Mouse (Mus musculus) liver, postnatal 0 days (tissue): ENCODE results near the gene Eif4g3. TPM values are rescaled to one million over a fixed set of nuclear protein-coding genes. Genes with fewer than 3 reads are reported as not detected.

Experiments
- ATAC-seq: fragments of 200-750 bp; cut with Nextera tagmentation; 2 replicates; pipeline ENCODE4 v1.8.0; 2017; ENCODE audit warnings: mild to moderate bottlenecking, moderate library complexity
- DNase-seq: peaks from one replicate; pipeline ENCODE4 v3.0.0-alpha.2; 2016
- H3K27ac ChIP-seq: fragments of 300-500 bp; sonication (generic); 2 replicates; pipeline ENCODE4 v1.5.1; 2014; ENCODE audit warnings: antibody characterized with exemption, moderate library complexity, mild to moderate bottlenecking, low read depth
- H3K27me3 ChIP-seq: fragments of 300-500 bp; sonication (generic); 2 replicates; pipeline ENCODE4 v1.6.1; 2014; ENCODE audit warnings: low read length, control low read depth, mixed read lengths; ENCODE audit not compliant: insufficient read depth
- H3K36me3 ChIP-seq: fragments of 300-500 bp; sonication (generic); replicated peaks from 2 replicates; pipeline ENCODE4 v1.6.1; 2014; ENCODE audit warnings: mild to moderate bottlenecking, control low read depth, low read length, moderate library complexity, mixed read lengths; ENCODE audit not compliant: insufficient read depth
- H3K4me1 ChIP-seq: fragments of 300-500 bp; sonication (generic); 2 replicates; pipeline ENCODE4 v1.6.1; 2014; ENCODE audit warnings: antibody characterized with exemption, mild to moderate bottlenecking, control low read depth; ENCODE audit not compliant: insufficient read depth
- H3K4me2 ChIP-seq: fragments of 300-500 bp; sonication (generic); 2 replicates; pipeline ENCODE4 v1.6.1; 2014; ENCODE audit warnings: low read depth, mild to moderate bottlenecking, low read length, moderate library complexity, mixed read lengths
- H3K4me3 ChIP-seq: fragments of 300-500 bp; sonication (generic); 2 replicates; pipeline ENCODE4 v1.5.1; 2014; ENCODE audit warnings: low read depth, low read length
- H3K9ac ChIP-seq: fragments of 300-500 bp; sonication (generic); replicated peaks from 2 replicates; pipeline ENCODE4 v1.6.1; 2014; ENCODE audit warnings: mild to moderate bottlenecking, moderate library complexity
- H3K9me3 ChIP-seq: fragments of 300-500 bp; sonication (generic); 2 replicates; pipeline ENCODE4 v1.6.1; 2016; ENCODE audit warnings: mild to moderate bottlenecking, control low read depth, low read length, mixed read lengths
- CTCF ChIP-seq: sonication (generic); IDR thresholded peaks from 2 replicates; pipeline ENCODE4 v1.5.1; 2016; ENCODE audit warnings: antibody characterized with exemption, low read depth
- EP300 ChIP-seq: IDR thresholded peaks from 2 replicates; pipeline ENCODE4 v1.6.1; 2016; ENCODE audit warnings: antibody characterized with exemption, low read depth, mild to moderate bottlenecking
- WGBS: fragments of 180-500 bp; shearing (Covaris S2); extraction: QIAGEN DNeasy Blood & Tissue Kit; methylation state at CpG from one replicate; pipeline ENCODE4 v1.1.7; 2014; ENCODE audit not compliant: insufficient replicate concordance; 5-methylcytosine and 5-hydroxymethylcytosine counted together
- polyA plus RNA-seq: library from polyadenylated mRNA; unstranded; fragments of >200 nt; fragmentation: Nextera tagmentation; extraction: Ambion mirVana; gene quantifications from 2 replicates; pipeline ENCODE4 v1.2.1, GENCODE M21; 2015

Gene Eif4g3
- polyA plus RNA-seq, 1 experiment from 2014 or later: 5.8 TPM

DNA sequence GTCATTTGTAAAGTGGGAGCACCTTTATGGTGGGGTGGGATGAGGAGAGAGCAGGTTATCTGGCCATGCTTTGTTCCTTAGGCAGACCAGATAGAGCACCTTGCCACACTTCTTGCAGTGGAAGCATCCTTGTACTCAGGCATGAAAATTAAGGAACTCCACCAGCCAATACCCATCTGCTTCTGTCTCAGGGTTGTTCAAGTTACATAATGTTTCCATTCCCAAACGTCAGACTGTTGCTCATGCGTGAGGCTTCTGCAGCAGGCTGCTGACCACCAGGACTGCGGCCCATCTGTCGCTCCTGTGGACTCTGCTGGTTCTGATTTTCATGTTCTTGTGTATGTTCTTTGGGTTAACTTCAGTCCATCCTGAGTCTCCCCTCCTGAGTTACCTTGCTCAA is 187.9 kb downstream of the Eif4g3 start:
- no peaks in the 10 kb centered on the region for H3K27me3 ChIP-seq
- ATAC-seq: no peak
- TF ChIP-seq EP300: no peak
- TF ChIP-seq CTCF: no peak
- no peak for DNase-seq
- H3K27ac ChIP-seq: no peak overlapping the region
- peaks cover 6% of the 10 kb centered on the region; the same call in 1 of the 2 replicates for H3K4me1 ChIP-seq
- no peak overlapping the region for H3K4me2 ChIP-seq
- H3K9me3 ChIP-seq: no peaks in the 10 kb centered on the region
- no peak overlapping the region for H3K9ac ChIP-seq
- 77% methylated on average over 4 of the region's 4 CpGs for WGBS
- peaks cover 84% of the 10 kb centered on the region for H3K36me3 ChIP-seq
- H3K4me3 ChIP-seq: no peak overlapping the region

GRCm38 (mm10) chr4:138184056-138184455 is 191.2 kb downstream of the Eif4g3 start:
- DNase-seq: no peak
- no peak overlapping the region for H3K4me3 ChIP-seq
- peak overlapping the region; percentile 34; the same call in 1 of the 2 replicates for H3K27ac ChIP-seq
- no peaks in the 10 kb centered on the region for H3K27me3 ChIP-seq
- H3K9ac ChIP-seq: no peak overlapping the region
- H3K36me3 ChIP-seq: peaks cover 84% of the 10 kb centered on the region
- peaks cover 9% of the 10 kb centered on the region for H3K4me1 ChIP-seq
- no peak for TF ChIP-seq EP300
- TF ChIP-seq CTCF: no peak
- no peak for ATAC-seq
- H3K9me3 ChIP-seq: no peaks in the 10 kb centered on the region
- 62% methylated on average over 5 of the region's 5 CpGs for WGBS
- no peak overlapping the region for H3K4me2 ChIP-seq

GRCm38 (mm10) chr4:138184573-138184981 is 191.8 kb downstream of the Eif4g3 start:
- H3K4me1 ChIP-seq: peaks cover 9% of the 10 kb centered on the region
- DNase-seq: no peak
- H3K4me3 ChIP-seq: no peak overlapping the region
- H3K9ac ChIP-seq: no peak overlapping the region
- TF ChIP-seq EP300 (no peak), CTCF (no peak)
- peaks cover 82% of the 10 kb centered on the region for H3K36me3 ChIP-seq
- WGBS: 42% methylated on average over 5 of the region's 5 CpGs
- H3K9me3 ChIP-seq: no peaks in the 10 kb centered on the region
- 0 out of 2 replicates have a peak, but pooled peaks have one; percentile 16 for ATAC-seq
- H3K4me2 ChIP-seq: no peak overlapping the region
- no peaks in the 10 kb centered on the region for H3K27me3 ChIP-seq
- peak overlapping the region; percentile 34; the same call in 1 of the 2 replicates for H3K27ac ChIP-seq

DNA sequence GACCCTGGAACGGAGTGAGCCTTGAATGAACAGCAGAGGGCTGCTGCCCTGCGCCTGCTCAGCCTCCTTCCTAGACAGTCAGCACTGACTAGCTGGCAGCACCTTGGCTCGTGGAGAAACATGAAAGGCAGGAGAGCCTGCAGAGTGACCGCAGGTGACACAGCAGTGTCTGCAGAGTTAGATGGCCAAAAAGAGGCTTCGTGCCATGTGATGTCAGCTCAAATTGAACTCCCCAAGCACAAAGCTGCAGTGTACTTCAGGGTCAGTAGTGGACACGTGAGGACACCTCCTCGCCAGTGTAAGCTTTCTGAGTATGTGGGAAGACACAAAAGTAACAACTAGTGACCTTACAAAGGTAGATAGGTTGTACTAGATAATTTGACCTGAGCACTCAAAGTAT is 193.1 kb downstream of the Eif4g3 start:
- Histone ChIP-seq H3K4me1 (peaks cover 9% of the 10 kb centered on the region), H3K9ac (no peak overlapping the region), H3K4me3 (no peak overlapping the region), H3K36me3 (peaks cover 80% of the 10 kb centered on the region), H3K27me3 (no peaks in the 10 kb centered on the region), H3K9me3 (no peaks in the 10 kb centered on the region), H3K4me2 (no peak overlapping the region), H3K27ac (no peak overlapping the region)
- WGBS: 86% methylated on average over 7 of the region's 7 CpGs
- ATAC-seq: no peak
- no peak for TF ChIP-seq CTCF
- no peak for TF ChIP-seq EP300
- DNase-seq: no peak

DNA sequence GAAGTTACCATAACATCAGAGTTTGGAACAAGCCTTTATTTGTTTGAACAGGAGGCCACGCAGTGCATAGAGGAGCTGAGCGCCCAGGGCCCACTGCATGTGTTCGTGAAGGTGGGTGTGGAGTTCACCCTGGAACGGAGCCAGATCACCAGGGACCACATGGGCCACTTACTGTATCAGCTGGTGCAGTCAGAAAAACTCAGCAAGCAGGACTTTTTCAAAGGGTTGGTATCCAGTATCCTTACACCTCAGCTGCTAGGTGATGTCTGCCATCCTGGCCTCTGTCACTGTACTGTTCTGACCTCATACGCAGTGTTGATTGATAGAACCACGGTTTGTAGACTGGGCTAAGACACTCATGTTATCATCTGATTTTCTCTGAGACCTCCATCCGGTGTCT is 195.2 kb downstream of the Eif4g3 start:
- peaks cover 85% of the 10 kb centered on the region for H3K36me3 ChIP-seq

GRCm38 (mm10) chr4:138192561-138192960 is 199.7 kb downstream of the Eif4g3 start:
- Histone ChIP-seq H3K9ac (no peak overlapping the region), H3K9me3 (no peaks in the 10 kb centered on the region), H3K27ac (no peak overlapping the region), H3K4me3 (no peak overlapping the region), H3K4me1 (peaks cover 3% of the 10 kb centered on the region; the same call in 1 of the 2 replicates), H3K4me2 (no peak overlapping the region), H3K36me3 (peaks cover 83% of the 10 kb centered on the region), H3K27me3 (no peaks in the 10 kb centered on the region)
- no peak for DNase-seq
- WGBS: 83% methylated on average over 5 of the region's 5 CpGs
- ATAC-seq: no peak
- TF ChIP-seq EP300: no peak
- TF ChIP-seq CTCF: no peak

More for the DNA sequence above, 195.2 kb downstream of the Eif4g3 start:
- no peaks in the 10 kb centered on the region for H3K27me3 ChIP-seq
- no peak overlapping the region for H3K4me2 ChIP-seq
- 62% methylated on average over 7 of the region's 7 CpGs for WGBS
- TF ChIP-seq CTCF: no peak
- TF ChIP-seq EP300: peak; percentile 93
- H3K9ac ChIP-seq: no peak overlapping the region
- H3K4me3 ChIP-seq: no peak overlapping the region
- H3K4me1 ChIP-seq: peaks cover 9% of the 10 kb centered on the region
- 0 out of 2 replicates have a peak overlapping the region, but pooled peaks have one; percentile 49 for H3K27ac ChIP-seq
- H3K9me3 ChIP-seq: no peaks in the 10 kb centered on the region
- DNase-seq (peak; percentile 79), ATAC-seq (peak; percentile 94)
